Mouse (Mus musculus) mature B cell (primary cell): ENCODE measurements around the gene Slc25a21.

Experiments used
- in situ Hi-C: fragments of 300-500 bp; cut with MboI; formaldehyde crosslinking; loops from 2 replicates; pipeline ENCODE4 v1.14.3; 2019

Gene Slc25a21

GRCm38 (mm10) chr12:57185475-57185874 is 11.8 kb downstream of the Slc25a21 start:
- in situ Hi-C loops, result no loop called here

- in situ Hi-C loops, result no loop called here
Measured at GRCm38 (mm10) chr12:57184401-57185147, 12.7 kb downstream of the Slc25a21 start.

- in situ Hi-C loops, result no loop called here
Measured at GRCm38 (mm10) chr12:57179465-57180188, 17.6 kb downstream of the Slc25a21 start.

GRCm38 (mm10) chr12:57178818-57179217 is 18.5 kb downstream of the Slc25a21 start:
- in situ Hi-C loops, result no loop called here

GRCm38 (mm10) chr12:57163294-57163693 is 34.0 kb downstream of the Slc25a21 start:
- in situ Hi-C loops, result no loop called here

- in situ Hi-C loops, result no loop called here
Measured at GRCm38 (mm10) chr12:57162840-57163239, 34.4 kb downstream of the Slc25a21 start.

DNA sequence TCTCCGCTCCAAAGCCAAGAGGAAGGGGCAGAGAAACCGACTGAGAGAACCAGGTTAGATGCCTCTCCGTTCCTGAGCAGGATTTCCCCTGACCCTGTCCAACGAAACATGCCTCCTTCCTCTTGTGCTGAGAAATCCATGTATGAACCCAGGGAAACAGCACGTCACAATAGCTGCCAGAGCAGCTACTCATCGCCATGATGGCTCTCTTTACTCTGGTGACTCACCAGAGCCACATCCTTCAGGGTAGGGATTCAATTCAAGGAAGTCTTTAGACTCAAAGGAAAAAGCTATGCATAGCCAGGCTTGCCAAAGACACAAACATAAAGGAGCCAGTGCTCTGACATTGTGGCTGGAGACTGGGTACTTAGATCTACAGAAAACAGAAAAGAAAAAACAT is 37.4 kb downstream of the Slc25a21 start:
- in situ Hi-C loops, result no loop called here

DNA sequence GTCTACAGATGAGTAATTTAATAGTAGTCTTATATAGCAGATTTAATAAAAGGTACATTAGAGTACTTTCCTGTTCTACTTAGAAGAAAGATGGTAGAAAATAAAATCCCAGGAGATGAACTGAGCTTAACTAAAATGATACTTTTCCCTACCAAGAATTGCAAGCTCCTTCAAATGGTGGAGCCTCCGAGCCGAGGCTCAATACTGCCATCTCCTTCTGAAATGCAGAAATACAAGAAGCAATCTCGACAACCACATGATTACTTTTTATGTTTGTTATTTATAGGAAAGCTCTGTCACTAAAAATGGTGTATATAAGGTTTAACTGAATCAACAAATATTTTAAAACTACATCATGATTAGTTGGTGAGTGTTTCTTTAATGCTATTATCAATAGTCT is 39.0 kb downstream of the Slc25a21 start:
- in situ Hi-C loops, result no loop called here

- in situ Hi-C loops, result no loop called here
Measured at GRCm38 (mm10) chr12:57138937-57139336, 58.3 kb downstream of the Slc25a21 start.

GRCm38 (mm10) chr12:57137809-57138208 is 59.5 kb downstream of the Slc25a21 start:
- in situ Hi-C loops, result no loop called here

DNA sequence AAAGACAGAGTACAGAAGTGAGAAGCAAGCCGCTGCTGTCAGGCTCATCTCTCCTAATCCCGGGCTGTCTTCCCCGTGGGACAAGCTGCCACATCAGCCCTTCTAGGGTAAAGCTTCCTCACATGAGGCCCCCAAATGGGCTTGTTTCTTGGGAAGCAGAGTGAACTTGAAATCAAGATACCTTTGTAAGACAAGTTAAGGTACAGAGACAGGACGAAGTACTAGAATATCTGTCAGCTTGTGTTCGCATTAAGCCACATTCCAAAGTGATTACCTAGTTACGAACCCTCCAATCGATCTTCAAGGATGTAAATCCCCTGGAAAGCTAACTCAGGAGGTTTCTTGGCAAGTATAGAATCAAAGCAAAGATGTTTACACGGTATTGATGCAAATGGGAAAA is 78.7 kb downstream of the Slc25a21 start:
- in situ Hi-C loops, result no loop called here

- in situ Hi-C loops, result no loop called here
Measured at GRCm38 (mm10) chr12:57115516-57115915, 81.8 kb downstream of the Slc25a21 start.

DNA sequence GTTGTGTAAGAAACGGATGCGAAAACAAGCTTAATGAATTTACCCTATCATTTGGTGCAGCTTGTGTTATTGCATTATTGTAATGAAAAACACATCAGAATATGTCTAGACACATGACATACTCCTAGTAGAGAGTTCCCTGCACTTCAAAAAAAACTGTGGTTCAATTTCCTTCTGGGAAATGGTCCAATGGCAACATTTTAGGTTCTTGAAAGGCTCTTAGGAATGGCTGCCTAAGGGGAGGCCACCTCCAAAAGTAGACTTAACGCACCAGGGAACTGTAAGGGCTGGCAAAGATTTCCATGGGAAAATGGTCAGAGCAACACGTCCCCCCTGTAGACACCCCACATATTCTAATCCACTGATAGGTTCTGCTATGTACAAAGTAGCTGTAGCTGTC is 87.9 kb downstream of the Slc25a21 start:
- in situ Hi-C loops, result no loop called here

- in situ Hi-C loops, result no loop called here
Measured at GRCm38 (mm10) chr12:57102322-57102721, 95.0 kb downstream of the Slc25a21 start.

GRCm38 (mm10) chr12:57100549-57100948 is 96.7 kb downstream of the Slc25a21 start:
- in situ Hi-C loops, result no loop called here

DNA sequence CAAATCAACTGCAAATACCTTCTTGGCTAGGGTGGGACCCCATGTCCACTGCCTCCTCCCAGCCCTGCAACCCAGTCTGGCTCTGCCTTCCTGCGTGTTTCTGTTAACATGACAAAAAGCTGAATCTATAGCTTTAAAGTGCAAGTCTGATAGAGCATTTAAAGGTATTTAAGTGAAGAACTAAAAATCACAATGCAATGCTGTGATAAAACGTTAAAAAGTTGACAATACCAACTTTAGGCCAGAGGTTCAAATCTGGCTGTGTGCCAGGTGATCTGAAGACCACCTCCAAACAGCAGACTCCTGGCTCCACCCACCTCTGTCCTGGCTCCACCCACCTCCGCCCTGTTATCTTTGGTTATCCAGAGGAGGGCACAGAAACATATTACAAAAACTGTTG is 98.2 kb downstream of the Slc25a21 start:
- in situ Hi-C loops, result no loop called here

GRCm38 (mm10) chr12:57098371-57098770 is 98.9 kb downstream of the Slc25a21 start:
- in situ Hi-C loops, result no loop called here

- in situ Hi-C loops, result no loop called here
Measured at GRCm38 (mm10) chr12:57093107-57093506, 104.2 kb downstream of the Slc25a21 start.

DNA sequence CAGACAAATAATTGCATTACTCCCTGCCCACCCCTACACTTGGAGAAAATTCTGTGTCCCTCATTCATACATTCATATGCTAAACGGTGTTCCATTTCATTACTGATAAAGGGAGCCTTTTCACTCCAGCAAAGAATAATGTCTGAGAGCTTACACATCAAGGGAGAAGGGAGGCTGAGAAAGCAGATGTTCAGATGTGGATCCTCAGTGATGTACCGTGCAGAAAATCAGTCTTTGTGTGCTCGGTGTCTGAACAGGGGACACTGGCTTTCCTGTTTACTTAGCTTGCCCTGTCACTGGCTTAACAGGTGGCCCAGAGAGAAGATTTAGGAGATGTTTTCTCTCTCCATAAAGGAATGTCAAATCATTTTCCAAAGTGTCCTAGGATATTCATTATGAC is 112.8 kb downstream of the Slc25a21 start:
- in situ Hi-C loops, result no loop called here

DNA sequence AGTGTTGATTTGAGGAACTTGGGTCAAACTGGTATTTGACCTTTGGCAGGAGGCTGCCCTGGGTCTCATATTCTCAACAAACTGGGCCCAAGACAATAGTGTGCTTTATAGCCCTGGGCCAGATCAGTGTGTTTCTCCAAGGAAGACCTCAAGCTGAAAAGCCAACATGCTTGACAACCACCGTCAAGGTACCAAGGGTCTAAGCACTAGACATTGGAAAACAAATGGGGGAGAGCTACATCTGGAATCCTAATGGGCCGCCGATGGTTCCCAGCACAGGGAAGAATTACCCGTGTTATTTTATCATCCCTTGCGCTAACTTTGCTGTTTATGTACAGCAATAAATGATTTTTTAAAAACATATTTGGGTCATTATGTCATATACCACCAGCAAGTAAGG is 113.7 kb downstream of the Slc25a21 start:
- in situ Hi-C loops, result no loop called here

GRCm38 (mm10) chr12:57076606-57077005 is 120.7 kb downstream of the Slc25a21 start:
- in situ Hi-C loops, result no loop called here

DNA sequence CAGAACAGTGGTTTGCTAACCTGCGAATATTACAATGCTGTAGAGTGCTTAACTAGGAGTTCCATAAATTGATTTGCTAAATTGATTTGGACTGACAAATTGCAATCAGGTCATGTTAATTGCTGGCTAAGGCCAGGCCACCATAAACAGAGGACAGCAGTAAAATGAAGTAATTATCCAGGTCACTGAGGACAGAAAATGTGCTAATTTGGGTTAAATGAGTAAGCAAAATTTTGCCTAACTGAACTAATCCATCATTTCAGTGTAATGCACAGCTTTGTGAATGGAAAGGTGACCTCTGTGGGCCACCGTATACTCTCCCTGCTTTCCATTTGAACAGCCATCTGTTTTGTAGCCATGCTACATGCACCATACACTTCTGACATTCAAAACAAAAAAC is 124.7 kb downstream of the Slc25a21 start:
- in situ Hi-C loops, result no loop called here

GRCm38 (mm10) chr12:57068607-57069006 is 128.7 kb downstream of the Slc25a21 start:
- in situ Hi-C loops, result no loop called here
